Mouse (Mus musculus) limb, embryonic 13.5 days (tissue): ENCODE data around the gene S100a2. TPM values are rescaled to one million over a fixed set of nuclear protein-coding genes. Genes with fewer than 3 reads are reported as not detected.

Source experiments
- ATAC-seq: fragments of 200-750 bp; cut with Nextera tagmentation; 2 replicates; pipeline ENCODE4 v1.8.0; 2017; ENCODE audit warnings: low read depth, moderate number of reproducible peaks, moderate TSS enrichment; ENCODE audit not compliant: low FRiP score
- H3K27ac ChIP-seq: fragments of 300-500 bp; sonication (generic); 2 replicates; pipeline ENCODE4 v1.5.1; 2015; ENCODE audit warnings: inconsistent platforms, mild to moderate bottlenecking, moderate library complexity
- H3K27me3 ChIP-seq: fragments of 300-500 bp; sonication (generic); 2 replicates; pipeline ENCODE4 v1.6.1; 2015; ENCODE audit warnings: mild to moderate bottlenecking, inconsistent platforms
- H3K36me3 ChIP-seq: fragments of 300-500 bp; sonication (generic); 2 replicates; pipeline ENCODE4 v1.6.1; 2015; ENCODE audit warnings: inconsistent platforms, mild to moderate bottlenecking, moderate library complexity
- H3K4me1 ChIP-seq: fragments of 300-500 bp; sonication (generic); 2 replicates; pipeline ENCODE4 v1.6.1; 2015; ENCODE audit warnings: inconsistent platforms
- H3K4me2 ChIP-seq: fragments of 300-500 bp; sonication (generic); replicated peaks from 2 replicates; pipeline ENCODE4 v1.6.1; 2015; ENCODE audit warnings: inconsistent platforms, mild to moderate bottlenecking, moderate library complexity
- H3K4me3 ChIP-seq: fragments of 300-500 bp; sonication (generic); 2 replicates; pipeline ENCODE4 v1.5.1; 2015; ENCODE audit warnings: moderate library complexity, mild to moderate bottlenecking, inconsistent platforms
- H3K9ac ChIP-seq: fragments of 300-500 bp; sonication (generic); 2 replicates; pipeline ENCODE4 v1.6.1; 2015; ENCODE audit warnings: mild to moderate bottlenecking, inconsistent platforms
- H3K9me3 ChIP-seq: fragments of 300-500 bp; sonication (generic); 2 replicates; pipeline ENCODE4 v1.6.1; 2016; ENCODE audit warnings: inconsistent platforms
- WGBS: fragments of 180-500 bp; shearing (Covaris S2); methylation state at CpG from one replicate; pipeline ENCODE4 v1.1.7; 2015; 5-methylcytosine and 5-hydroxymethylcytosine counted together
- polyA plus RNA-seq: library from polyadenylated mRNA; unstranded; fragments of >200 nt; fragmentation: Nextera tagmentation; extraction: Ambion mirVana; gene quantifications from 2 replicates; pipeline ENCODE4 v1.2.1, GENCODE M21; 2015

The S100a2 gene
- polyA plus RNA-seq, 1 experiment from 2014 or later: not detected

DNA sequence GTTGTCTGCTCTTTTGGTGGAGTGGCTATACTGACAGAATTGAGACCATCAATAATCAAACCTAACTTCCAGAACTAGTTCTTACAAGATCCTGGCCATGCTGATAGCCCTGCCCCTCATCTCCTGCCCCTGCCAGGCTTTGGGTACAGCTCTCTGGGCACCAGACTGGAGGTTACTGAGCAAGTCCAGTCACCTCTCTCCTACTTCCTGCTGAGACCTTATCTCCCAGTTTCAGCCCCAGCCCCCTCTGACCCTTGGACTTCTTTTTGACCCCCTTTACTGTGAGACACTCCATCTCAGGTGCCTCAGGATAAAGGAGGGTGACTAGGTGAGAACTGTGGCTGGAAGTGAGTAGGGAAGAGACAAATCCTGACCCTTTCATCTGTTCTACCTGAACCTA is 19.1 kb downstream of the S100a2 start:
- no peak overlapping the region for H3K4me2 ChIP-seq
- no peak overlapping the region for H3K4me3 ChIP-seq
- ATAC-seq: no peak
- H3K9ac ChIP-seq: no peak overlapping the region
- H3K27ac ChIP-seq: no peak overlapping the region
- no peaks in the 10 kb centered on the region for H3K9me3 ChIP-seq
- no peaks in the 10 kb centered on the region for H3K36me3 ChIP-seq
- H3K4me1 ChIP-seq: peaks cover 41% of the 10 kb centered on the region
- peaks cover 6% of the 10 kb centered on the region; the same call in 1 of the 2 replicates for H3K27me3 ChIP-seq

- Histone ChIP-seq H3K9me3 (no peaks in the 10 kb centered on the region), H3K9ac (no peak overlapping the region), H3K27me3 (peaks cover 6% of the 10 kb centered on the region; the same call in 1 of the 2 replicates), H3K4me1 (peaks cover 23% of the 10 kb centered on the region), H3K27ac (no peak overlapping the region), H3K4me3 (no peak overlapping the region), H3K4me2 (no peak overlapping the region), H3K36me3 (no peaks in the 10 kb centered on the region)
- ATAC-seq: no peak
- WGBS: 93% methylated on average over 3 of the region's 3 CpGs
Measured at GRCm38 (mm10) chr3:90611494-90611893, 21.4 kb downstream of the S100a2 start.

DNA sequence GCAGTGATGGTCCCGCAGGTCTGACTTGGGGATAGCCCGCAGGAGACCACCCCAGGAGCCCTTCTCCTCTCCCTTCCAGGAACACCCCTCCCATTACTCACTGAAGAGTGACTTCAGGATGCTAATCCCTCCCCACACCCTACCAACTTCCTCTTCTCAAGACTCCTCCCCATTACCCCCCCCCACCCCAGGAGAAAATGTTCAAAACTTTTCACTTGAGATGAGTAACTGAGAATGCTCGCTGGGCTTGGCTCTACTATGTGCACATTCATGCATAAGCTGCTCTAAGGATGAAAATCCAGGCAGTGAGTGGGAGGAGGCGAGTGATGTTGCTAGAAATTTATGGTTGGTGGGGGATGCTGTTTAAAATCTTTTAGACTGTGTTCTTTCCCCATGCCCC is 22.0 kb downstream of the S100a2 start:
- Histone ChIP-seq H3K4me2 (no peak overlapping the region), H3K36me3 (no peaks in the 10 kb centered on the region), H3K9me3 (no peaks in the 10 kb centered on the region), H3K4me3 (no peak overlapping the region), H3K4me1 (peaks cover 23% of the 10 kb centered on the region), H3K27ac (no peak overlapping the region), H3K9ac (no peak overlapping the region), H3K27me3 (peaks cover 6% of the 10 kb centered on the region; the same call in 1 of the 2 replicates)
- WGBS: 75% methylated on average over 4 of the region's 4 CpGs
- no peak for ATAC-seq

GRCm38 (mm10) chr3:90612728-90613291 is 22.8 kb downstream of the S100a2 start, which contains the start of gene S100a6:
Gene S100a6 (plus strand): TSS chr3:90612882.
- peak within 1 kb of the TSS; percentile 41 for H3K4me3 ChIP-seq
- WGBS: under 1% methylated on average over 23 of the region's 23 CpGs
- H3K9me3 ChIP-seq: peaks cover 5% of the 10 kb centered on the region; the same call in 1 of the 2 replicates
- H3K27me3 ChIP-seq: peaks cover 6% of the 10 kb centered on the region; the same call in 1 of the 2 replicates
- peaks cover 20% of the 10 kb centered on the region for H3K4me1 ChIP-seq
- H3K36me3 ChIP-seq: no peaks in the 10 kb centered on the region
- peak within 1 kb of the TSS; percentile 78 for H3K4me2 ChIP-seq
- no peak within 1 kb of the TSS for H3K27ac ChIP-seq
- H3K9ac ChIP-seq: peak within 1 kb of the TSS; percentile 58
- ATAC-seq: peak; percentile 81

- no peak for ATAC-seq
- H3K27ac ChIP-seq: no peak overlapping the region
- WGBS: 55% methylated on average over 7 of the region's 7 CpGs
Measured at GRCm38 (mm10) chr3:90613461-90614147, 23.6 kb downstream of the S100a2 start.

GRCm38 (mm10) chr3:90614148-90614530 is 24.1 kb downstream of the S100a2 start:
- Histone ChIP-seq H3K4me2 (no peak overlapping the region), H3K4me1 (peaks cover 20% of the 10 kb centered on the region)
- ATAC-seq: no peak

More at GRCm38 (mm10) chr3:90613461-90614147, 23.6 kb downstream of the S100a2 start:
- peaks cover 20% of the 10 kb centered on the region for H3K4me1 ChIP-seq
- H3K9ac ChIP-seq: peak overlapping the region; percentile 58
- peaks cover 6% of the 10 kb centered on the region; the same call in 1 of the 2 replicates for H3K27me3 ChIP-seq
- peaks cover 5% of the 10 kb centered on the region; the same call in 1 of the 2 replicates for H3K9me3 ChIP-seq
- peak overlapping the region; percentile 78 for H3K4me2 ChIP-seq
- peak overlapping the region; percentile 41 for H3K4me3 ChIP-seq
- H3K36me3 ChIP-seq: no peaks in the 10 kb centered on the region

DNA sequence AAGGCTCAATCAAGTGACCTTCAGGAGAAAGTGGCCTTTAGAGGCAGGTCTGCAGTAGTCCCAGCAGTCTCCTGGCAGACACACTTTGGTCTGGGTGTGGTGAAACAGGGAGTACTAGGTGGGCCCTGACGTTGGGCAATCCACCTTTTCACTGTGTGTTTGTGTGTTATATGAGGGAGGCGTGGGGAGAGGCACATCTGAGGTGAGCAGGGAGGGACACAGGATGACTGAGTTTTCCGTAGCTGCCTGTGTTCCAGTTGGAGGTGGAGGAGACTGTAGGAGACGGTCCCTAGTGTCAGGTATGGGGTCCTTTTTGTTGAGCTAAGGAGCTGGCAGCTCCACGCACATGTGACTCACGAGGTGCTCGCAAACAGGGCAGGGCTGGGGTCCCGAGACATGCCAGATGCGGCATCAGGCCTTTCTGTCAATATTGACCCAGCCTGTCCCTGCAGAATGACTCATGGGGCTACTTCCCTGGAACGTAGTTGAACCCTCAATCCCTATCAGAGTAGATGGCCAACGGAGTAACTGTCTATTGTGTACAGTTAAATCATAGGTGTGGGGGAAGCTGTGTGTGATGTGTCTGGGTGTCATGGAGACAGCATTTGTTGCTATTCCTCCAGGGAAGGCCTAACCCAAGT is 24.7 kb downstream of the S100a2 start:
- peaks cover 6% of the 10 kb centered on the region; the same call in 1 of the 2 replicates for H3K27me3 ChIP-seq
- no peak overlapping the region for H3K9ac ChIP-seq
- peaks cover 20% of the 10 kb centered on the region for H3K4me1 ChIP-seq
- WGBS: 79% methylated on average over 11 of the region's 11 CpGs
- no peak overlapping the region for H3K27ac ChIP-seq
- H3K36me3 ChIP-seq: no peaks in the 10 kb centered on the region
- no peak overlapping the region for H3K4me3 ChIP-seq
- no peak for ATAC-seq
- H3K4me2 ChIP-seq: 0 out of 2 replicates have a peak overlapping the region, but pooled peaks have one; percentile 7
- H3K9me3 ChIP-seq: peaks cover 5% of the 10 kb centered on the region; the same call in 1 of the 2 replicates

More at GRCm38 (mm10) chr3:90614148-90614530, 24.1 kb downstream of the S100a2 start:
- Histone ChIP-seq H3K9ac (no peak overlapping the region), H3K27me3 (peaks cover 6% of the 10 kb centered on the region; the same call in 1 of the 2 replicates), H3K27ac (no peak overlapping the region), H3K36me3 (no peaks in the 10 kb centered on the region), H3K9me3 (peaks cover 5% of the 10 kb centered on the region; the same call in 1 of the 2 replicates), H3K4me3 (no peak overlapping the region)
- 87% methylated on average over 6 of the region's 6 CpGs for WGBS

DNA sequence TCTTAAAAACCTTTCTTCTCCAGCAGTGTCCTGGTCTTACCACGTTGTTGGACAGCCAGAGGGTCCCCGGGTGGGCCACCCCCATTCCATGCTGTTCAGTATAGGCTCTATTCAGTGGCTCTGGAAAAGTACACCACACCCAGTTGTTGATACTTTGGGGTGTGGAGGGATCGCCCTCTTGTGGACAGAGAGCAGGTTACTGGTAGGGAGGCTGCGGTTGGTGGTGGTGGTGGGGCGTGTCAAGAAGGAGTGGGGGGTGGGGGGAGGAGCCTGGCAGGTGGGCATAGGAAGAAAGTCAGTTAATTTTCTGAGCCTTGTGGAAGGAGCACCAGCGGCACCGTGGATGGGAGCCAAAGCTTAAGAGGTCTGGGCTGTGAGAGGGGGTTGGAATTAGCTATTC is 25.4 kb downstream of the S100a2 start:
- Histone ChIP-seq H3K4me1 (peaks cover 19% of the 10 kb centered on the region), H3K4me2 (0 out of 2 replicates have a peak overlapping the region, but pooled peaks have one; percentile 7), H3K27ac (no peak overlapping the region), H3K9ac (no peak overlapping the region), H3K4me3 (no peak overlapping the region), H3K27me3 (peaks cover 6% of the 10 kb centered on the region; the same call in 1 of the 2 replicates), H3K36me3 (no peaks in the 10 kb centered on the region), H3K9me3 (peaks cover 5% of the 10 kb centered on the region; the same call in 1 of the 2 replicates)
- peak; percentile 73 for ATAC-seq
- 7% methylated on average over 7 of the region's 7 CpGs for WGBS

- peaks cover 6% of the 10 kb centered on the region; the same call in 1 of the 2 replicates for H3K27me3 ChIP-seq
- no peaks in the 10 kb centered on the region for H3K36me3 ChIP-seq
- WGBS: 64% methylated on average over 1 of the region's 1 CpGs
- no peak overlapping the region for H3K4me3 ChIP-seq
- peaks cover 5% of the 10 kb centered on the region; the same call in 1 of the 2 replicates for H3K9me3 ChIP-seq
- no peak overlapping the region for H3K4me2 ChIP-seq
- H3K4me1 ChIP-seq: peaks cover 15% of the 10 kb centered on the region
- no peak for ATAC-seq
- H3K9ac ChIP-seq: no peak overlapping the region
- H3K27ac ChIP-seq: no peak overlapping the region
Measured at GRCm38 (mm10) chr3:90615911-90616310, 25.9 kb downstream of the S100a2 start.

DNA sequence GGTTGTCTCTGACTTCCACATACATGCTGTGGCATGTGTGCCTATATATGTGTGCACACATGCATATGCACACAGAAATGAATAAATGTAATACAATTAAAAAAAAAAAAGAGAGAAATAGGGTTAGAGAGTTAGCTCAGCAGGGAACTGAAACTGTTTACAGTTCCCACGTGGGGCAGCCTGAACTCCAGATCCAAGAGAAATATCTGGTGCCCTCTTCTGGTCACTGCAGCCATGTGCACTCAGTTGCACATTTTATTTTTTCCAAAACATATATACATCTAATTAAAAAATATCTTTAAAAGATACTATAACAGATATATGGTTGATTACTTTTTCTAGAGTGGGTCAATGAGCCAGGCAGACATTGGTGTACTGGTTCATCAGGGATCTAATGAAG is 27.5 kb downstream of the S100a2 start:
- Histone ChIP-seq H3K4me2 (no peak overlapping the region), H3K4me3 (no peak overlapping the region), H3K4me1 (peaks cover 15% of the 10 kb centered on the region), H3K36me3 (no peaks in the 10 kb centered on the region), H3K27me3 (peaks cover 8% of the 10 kb centered on the region; the same call in 1 of the 2 replicates), H3K9me3 (peaks cover 5% of the 10 kb centered on the region; the same call in 1 of the 2 replicates), H3K9ac (no peak overlapping the region), H3K27ac (no peak overlapping the region)
- no peak for ATAC-seq
- 24% methylated on average over 1 of the region's 1 CpGs for WGBS

- no peak for ATAC-seq
- WGBS: 54% methylated on average over 7 of the region's 7 CpGs
- peaks cover 13% of the 10 kb centered on the region for H3K4me1 ChIP-seq
Measured at GRCm38 (mm10) chr3:90621552-90621951, 31.5 kb downstream of the S100a2 start.

More at GRCm38 (mm10) chr3:90621552-90621951, 31.5 kb downstream of the S100a2 start:
- H3K4me2 ChIP-seq: no peak overlapping the region
- 0 out of 2 replicates have a peak, but pooled peaks cover 2% of the 10 kb centered on the region for H3K27me3 ChIP-seq
- no peaks in the 10 kb centered on the region for H3K36me3 ChIP-seq
- no peak overlapping the region for H3K4me3 ChIP-seq
- H3K9me3 ChIP-seq: peaks cover 5% of the 10 kb centered on the region; the same call in 1 of the 2 replicates
- no peak overlapping the region for H3K9ac ChIP-seq
- no peak overlapping the region for H3K27ac ChIP-seq
